Mouse (Mus musculus) midbrain, embryonic 13.5 days (tissue): ENCODE results near the gene Hspb1. TPM values are rescaled to one million over a fixed set of nuclear protein-coding genes. Genes with fewer than 3 reads are reported as not detected.

Source experiments
- ATAC-seq: fragments of 200-750 bp; cut with Nextera tagmentation; 2 replicates; pipeline ENCODE4 v1.8.0; 2017; ENCODE audit warnings: mild to moderate bottlenecking, moderate TSS enrichment, moderate library complexity
- H3K27ac ChIP-seq: fragments of 300-500 bp; sonication (generic); 2 replicates; pipeline ENCODE4 v1.5.1; 2015; ENCODE audit warnings: inconsistent platforms, mild to moderate bottlenecking, moderate library complexity
- H3K27me3 ChIP-seq: fragments of 300-500 bp; sonication (generic); 2 replicates; pipeline ENCODE4 v1.6.1; 2015; ENCODE audit warnings: mild to moderate bottlenecking, inconsistent platforms
- H3K36me3 ChIP-seq: fragments of 300-500 bp; sonication (generic); 2 replicates; pipeline ENCODE4 v1.6.1; 2015; ENCODE audit warnings: mild to moderate bottlenecking, inconsistent platforms
- H3K4me1 ChIP-seq: fragments of 300-500 bp; sonication (generic); replicated peaks from 2 replicates; pipeline ENCODE4 v1.6.1; 2015; ENCODE audit warnings: inconsistent platforms
- H3K4me2 ChIP-seq: fragments of 300-500 bp; sonication (generic); replicated peaks from 2 replicates; pipeline ENCODE4 v1.6.1; 2015; ENCODE audit warnings: moderate library complexity, mild to moderate bottlenecking, inconsistent platforms
- H3K4me3 ChIP-seq: fragments of 300-500 bp; sonication (generic); replicated peaks from 2 replicates; pipeline ENCODE4 v1.5.1; 2015; ENCODE audit warnings: mild to moderate bottlenecking, inconsistent platforms
- H3K9ac ChIP-seq: fragments of 300-500 bp; sonication (generic); replicated peaks from 2 replicates; pipeline ENCODE4 v1.6.1; 2015; ENCODE audit warnings: mild to moderate bottlenecking, inconsistent platforms
- H3K9me3 ChIP-seq: fragments of 300-500 bp; sonication (generic); 2 replicates; pipeline ENCODE4 v1.6.1; 2016; ENCODE audit warnings: mild to moderate bottlenecking, inconsistent platforms
- WGBS: fragments of 180-500 bp; shearing (Covaris S2); methylation state at CpG from one replicate; pipeline ENCODE4 v1.1.7; 2015; 5-methylcytosine and 5-hydroxymethylcytosine counted together
- polyA plus RNA-seq: library from polyadenylated mRNA; unstranded; fragments of >200 nt; fragmentation: Nextera tagmentation; extraction: Ambion mirVana; gene quantifications from 2 replicates; pipeline ENCODE4 v1.2.1, GENCODE M21; 2015

The Hspb1 gene
- 6.8 and 7.1 TPM in 2 replicates for polyA plus RNA-seq

DNA sequence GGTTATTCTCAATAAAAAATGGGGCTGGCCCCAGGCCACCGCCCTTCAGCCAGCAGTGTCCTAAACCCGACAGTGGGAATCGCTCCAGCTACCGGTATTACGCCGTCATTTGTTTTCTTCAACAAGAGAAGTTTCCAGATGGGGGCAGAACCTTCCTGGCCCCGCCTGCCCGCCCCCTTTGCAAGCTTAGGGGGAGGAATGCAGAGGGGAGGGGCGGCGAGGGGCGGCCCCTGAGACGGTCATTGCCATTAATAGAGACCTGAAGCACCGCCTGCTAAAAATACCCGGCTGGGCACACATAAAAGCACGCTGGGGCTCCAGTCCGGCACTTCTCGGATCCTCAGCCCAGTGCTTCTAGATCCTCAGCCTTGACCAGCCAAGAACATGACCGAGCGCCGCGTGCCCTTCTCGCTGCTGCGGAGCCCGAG lies at the start of gene Hspb1:
TSS of gene Hspb1 (plus strand) at position 245 of the 428 bp plus-strand sequence.
- peak; percentile 17; the same call in 1 of the 2 replicates for ATAC-seq
- Histone ChIP-seq H3K36me3 (no peaks in the 10 kb centered on the region), H3K4me3 (peak within 1 kb of the TSS; percentile 26), H3K9ac (0 out of 2 replicates have a peak within 1 kb of the TSS, but pooled peaks have one; percentile 36), H3K4me2 (peak within 1 kb of the TSS; percentile 37), H3K27me3 (peaks cover 54% of the 10 kb centered on the region), H3K27ac (no peak within 1 kb of the TSS), H3K4me1 (peaks cover 14% of the 10 kb centered on the region; the same call in 1 of the 2 replicates), H3K9me3 (no peaks in the 10 kb centered on the region)
- 2% methylated on average over 24 of the region's 24 CpGs for WGBS

- Histone ChIP-seq H3K4me1 (0 out of 2 replicates have a peak, but pooled peaks cover 6% of the 10 kb centered on the region), H3K27me3 (peaks cover under 1% of the 10 kb centered on the region; the same call in 1 of the 2 replicates), H3K9ac (no peak overlapping the region), H3K27ac (no peak overlapping the region), H3K4me2 (no peak overlapping the region), H3K4me3 (no peak overlapping the region), H3K36me3 (peaks cover 32% of the 10 kb centered on the region), H3K9me3 (no peaks in the 10 kb centered on the region)
- 74% methylated on average over 6 of the region's 6 CpGs for WGBS
- no peak for ATAC-seq
Measured at GRCm38 (mm10) chr5:135841651-135842050, 46.1 kb upstream of the Hspb1 start.

DNA sequence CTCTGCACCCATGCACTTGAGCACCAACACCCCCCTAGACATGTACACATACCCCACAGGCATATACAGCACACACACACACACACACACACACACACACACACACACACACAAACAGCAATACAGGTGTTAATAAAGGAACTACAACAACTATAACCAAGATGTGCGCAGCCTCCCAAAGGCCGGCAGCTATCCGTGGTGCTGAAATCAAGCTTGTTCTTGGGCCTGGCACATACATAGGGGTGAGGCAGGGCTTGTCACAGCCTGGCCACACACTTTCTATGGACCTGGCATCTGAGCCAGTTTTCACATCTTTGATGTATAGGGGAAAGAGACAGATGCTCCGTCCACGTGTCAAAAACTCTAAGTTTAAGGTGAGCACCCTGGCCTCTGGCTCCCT lies 44.3 kb upstream of the Hspb1 start:
- H3K4me2 ChIP-seq: no peak overlapping the region
- peaks cover 39% of the 10 kb centered on the region for H3K36me3 ChIP-seq
- 0 out of 2 replicates have a peak, but pooled peaks cover 10% of the 10 kb centered on the region for H3K4me1 ChIP-seq
- H3K4me3 ChIP-seq: no peak overlapping the region
- H3K9ac ChIP-seq: no peak overlapping the region
- H3K27me3 ChIP-seq: no peaks in the 10 kb centered on the region; the same call in 1 of the 2 replicates
- 36% methylated on average over 5 of the region's 5 CpGs for WGBS
- no peak for ATAC-seq
- no peak overlapping the region for H3K27ac ChIP-seq
- H3K9me3 ChIP-seq: no peaks in the 10 kb centered on the region

GRCm38 (mm10) chr5:135845676-135846320 lies 41.9 kb upstream of the Hspb1 start:
- 76% methylated on average over 13 of the region's 13 CpGs for WGBS
- H3K9ac ChIP-seq: no peak overlapping the region
- ATAC-seq: no peak

GRCm38 (mm10) chr5:135847460-135847859 lies 40.3 kb upstream of the Hspb1 start:
- no peak overlapping the region for H3K4me2 ChIP-seq
- peaks cover 4% of the 10 kb centered on the region; the same call in 1 of the 2 replicates for H3K27me3 ChIP-seq
- H3K4me3 ChIP-seq: no peak overlapping the region
- H3K36me3 ChIP-seq: peaks cover 21% of the 10 kb centered on the region
- ATAC-seq: no peak
- no peaks in the 10 kb centered on the region for H3K9me3 ChIP-seq
- 71% methylated on average over 4 of the region's 4 CpGs for WGBS
- no peak overlapping the region for H3K9ac ChIP-seq
- no peak overlapping the region for H3K27ac ChIP-seq
- H3K4me1 ChIP-seq: peaks cover 48% of the 10 kb centered on the region

More at GRCm38 (mm10) chr5:135845676-135846320, 41.9 kb upstream of the Hspb1 start:
- H3K36me3 ChIP-seq: peaks cover 27% of the 10 kb centered on the region
- no peak overlapping the region for H3K4me2 ChIP-seq
- peaks cover 32% of the 10 kb centered on the region for H3K4me1 ChIP-seq
- H3K27ac ChIP-seq: peak overlapping the region; percentile 52
- no peak overlapping the region for H3K4me3 ChIP-seq
- H3K9me3 ChIP-seq: no peaks in the 10 kb centered on the region
- H3K27me3 ChIP-seq: no peaks in the 10 kb centered on the region; the same call in 1 of the 2 replicates

DNA sequence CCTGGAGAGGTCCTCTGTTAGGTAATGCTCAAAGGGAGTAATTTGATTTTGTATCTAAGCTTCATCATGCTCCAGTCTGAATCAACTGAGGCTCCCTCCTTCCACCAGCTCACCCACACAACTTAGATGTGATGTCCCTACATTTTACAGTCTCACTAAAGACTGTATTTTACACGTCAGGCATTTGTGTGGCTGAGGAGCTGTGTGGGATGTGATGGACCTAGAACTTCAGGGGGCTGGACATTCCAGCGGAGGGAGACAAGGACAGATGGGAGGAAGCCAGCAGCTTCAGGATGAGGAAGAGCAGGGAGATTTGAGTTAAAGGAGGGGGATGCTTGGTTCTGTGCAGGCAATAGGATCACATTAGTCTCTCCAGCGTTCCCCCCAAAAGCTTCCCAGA lies 39.8 kb upstream of the Hspb1 start:
- Histone ChIP-seq H3K4me3 (no peak overlapping the region), H3K27me3 (peaks cover 8% of the 10 kb centered on the region; the same call in 1 of the 2 replicates), H3K9me3 (no peaks in the 10 kb centered on the region), H3K4me1 (peaks cover 53% of the 10 kb centered on the region), H3K4me2 (no peak overlapping the region), H3K36me3 (peaks cover 20% of the 10 kb centered on the region), H3K27ac (peak overlapping the region; percentile 95; the same call in 1 of the 2 replicates), H3K9ac (no peak overlapping the region)
- ATAC-seq: no peak
- WGBS: 91% methylated on average over 3 of the region's 3 CpGs

GRCm38 (mm10) chr5:135851024-135851423 lies 36.7 kb upstream of the Hspb1 start:
- Histone ChIP-seq H3K27ac (peak overlapping the region; percentile 95), H3K27me3 (peaks cover 23% of the 10 kb centered on the region), H3K4me3 (no peak overlapping the region; the same call in 1 of the 2 replicates), H3K36me3 (peaks cover 10% of the 10 kb centered on the region), H3K9me3 (no peaks in the 10 kb centered on the region), H3K4me2 (peak overlapping the region; percentile 50), H3K9ac (peak overlapping the region; percentile 61; the same call in 1 of the 2 replicates), H3K4me1 (peaks cover 62% of the 10 kb centered on the region)
- 1% methylated on average over 15 of the region's 15 CpGs for WGBS
- ATAC-seq: peak; percentile 95

DNA sequence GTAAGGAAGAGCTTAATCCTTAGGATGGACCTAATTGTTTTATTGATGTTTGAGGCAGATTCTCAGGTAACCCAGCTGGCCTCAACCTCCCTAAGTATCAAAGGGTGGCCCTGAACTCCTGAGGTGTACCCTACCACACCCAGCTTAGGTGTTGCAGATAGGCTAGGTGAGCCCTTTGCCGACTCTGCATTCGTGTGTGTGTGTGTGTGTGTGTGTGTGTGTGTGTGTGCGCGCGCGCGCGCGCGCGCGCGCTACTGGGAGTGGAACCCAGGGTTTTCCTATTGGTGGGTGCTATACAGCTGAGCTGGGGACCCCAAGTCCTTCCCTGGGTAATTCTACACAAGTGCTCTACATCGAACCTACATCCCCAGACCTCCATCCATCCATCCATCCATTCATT lies 36.2 kb upstream of the Hspb1 start:
- peak overlapping the region; percentile 95 for H3K27ac ChIP-seq
- H3K36me3 ChIP-seq: peaks cover 14% of the 10 kb centered on the region
- no peaks in the 10 kb centered on the region for H3K9me3 ChIP-seq
- peaks cover 65% of the 10 kb centered on the region for H3K4me1 ChIP-seq
- H3K4me3 ChIP-seq: peak overlapping the region; percentile 8; the same call in 1 of the 2 replicates
- WGBS: 5% methylated on average over 11 of the region's 14 CpGs
- H3K9ac ChIP-seq: peak overlapping the region; percentile 61; the same call in 1 of the 2 replicates
- ATAC-seq: no peak; the same call in 1 of the 2 replicates
- H3K27me3 ChIP-seq: peaks cover 28% of the 10 kb centered on the region
- peak overlapping the region; percentile 50 for H3K4me2 ChIP-seq

GRCm38 (mm10) chr5:135852421-135852820 lies 35.3 kb upstream of the Hspb1 start:
- Histone ChIP-seq H3K27me3 (peaks cover 37% of the 10 kb centered on the region), H3K4me1 (peaks cover 72% of the 10 kb centered on the region), H3K9ac (peak overlapping the region; percentile 61), H3K4me2 (peak overlapping the region; percentile 50), H3K27ac (peak overlapping the region; percentile 95), H3K9me3 (no peaks in the 10 kb centered on the region), H3K4me3 (peak overlapping the region; percentile 26), H3K36me3 (peaks cover 8% of the 10 kb centered on the region)
- 5% methylated on average over 10 of the region's 10 CpGs for WGBS
- no peak for ATAC-seq

GRCm38 (mm10) chr5:135853731-135854130 lies 34.0 kb upstream of the Hspb1 start:
- no peak for ATAC-seq
- H3K27me3 ChIP-seq: peaks cover 50% of the 10 kb centered on the region
- 0 out of 2 replicates have a peak overlapping the region, but pooled peaks have one; percentile 20 for H3K9ac ChIP-seq

GRCm38 (mm10) chr5:135855156-135855555 lies 32.6 kb upstream of the Hspb1 start:
- WGBS: 2% methylated on average over 4 of the region's 4 CpGs
- Histone ChIP-seq H3K4me2 (no peak overlapping the region), H3K36me3 (peaks cover 12% of the 10 kb centered on the region), H3K4me1 (peaks cover 53% of the 10 kb centered on the region), H3K27me3 (peaks cover 55% of the 10 kb centered on the region), H3K9me3 (no peaks in the 10 kb centered on the region), H3K27ac (no peak overlapping the region), H3K9ac (no peak overlapping the region; the same call in 1 of the 2 replicates), H3K4me3 (no peak overlapping the region)
- peak; percentile 42; the same call in 1 of the 2 replicates for ATAC-seq

More at GRCm38 (mm10) chr5:135853731-135854130, 34.0 kb upstream of the Hspb1 start:
- H3K4me3 ChIP-seq: no peak overlapping the region
- no peaks in the 10 kb centered on the region for H3K9me3 ChIP-seq
- peaks cover 65% of the 10 kb centered on the region for H3K4me1 ChIP-seq
- no peak overlapping the region for H3K4me2 ChIP-seq
- peaks cover 12% of the 10 kb centered on the region for H3K36me3 ChIP-seq
- H3K27ac ChIP-seq: 0 out of 2 replicates have a peak overlapping the region, but pooled peaks have one; percentile 32
- WGBS: 63% methylated on average over 7 of the region's 7 CpGs

- ATAC-seq: no peak
- no peaks in the 10 kb centered on the region for H3K9me3 ChIP-seq
- peaks cover 31% of the 10 kb centered on the region for H3K4me1 ChIP-seq
- no peak overlapping the region for H3K27ac ChIP-seq
- 44% methylated on average over 8 of the region's 8 CpGs for WGBS
- no peak overlapping the region for H3K4me2 ChIP-seq
- H3K4me3 ChIP-seq: no peak overlapping the region
- peaks cover 55% of the 10 kb centered on the region for H3K27me3 ChIP-seq
- no peak overlapping the region for H3K9ac ChIP-seq
- peaks cover 19% of the 10 kb centered on the region; the same call in 1 of the 2 replicates for H3K36me3 ChIP-seq
Measured at GRCm38 (mm10) chr5:135866662-135867061, 21.1 kb upstream of the Hspb1 start.
